Mouse (Mus musculus): ENCODE measurements at regions not wholly inside any gene's neighbourhood (a gene's known extent, or its start where the extent isn't known, plus 50 kb on each side); places are given as distances from the start of the nearest gene placed in this dataset.

DNA sequence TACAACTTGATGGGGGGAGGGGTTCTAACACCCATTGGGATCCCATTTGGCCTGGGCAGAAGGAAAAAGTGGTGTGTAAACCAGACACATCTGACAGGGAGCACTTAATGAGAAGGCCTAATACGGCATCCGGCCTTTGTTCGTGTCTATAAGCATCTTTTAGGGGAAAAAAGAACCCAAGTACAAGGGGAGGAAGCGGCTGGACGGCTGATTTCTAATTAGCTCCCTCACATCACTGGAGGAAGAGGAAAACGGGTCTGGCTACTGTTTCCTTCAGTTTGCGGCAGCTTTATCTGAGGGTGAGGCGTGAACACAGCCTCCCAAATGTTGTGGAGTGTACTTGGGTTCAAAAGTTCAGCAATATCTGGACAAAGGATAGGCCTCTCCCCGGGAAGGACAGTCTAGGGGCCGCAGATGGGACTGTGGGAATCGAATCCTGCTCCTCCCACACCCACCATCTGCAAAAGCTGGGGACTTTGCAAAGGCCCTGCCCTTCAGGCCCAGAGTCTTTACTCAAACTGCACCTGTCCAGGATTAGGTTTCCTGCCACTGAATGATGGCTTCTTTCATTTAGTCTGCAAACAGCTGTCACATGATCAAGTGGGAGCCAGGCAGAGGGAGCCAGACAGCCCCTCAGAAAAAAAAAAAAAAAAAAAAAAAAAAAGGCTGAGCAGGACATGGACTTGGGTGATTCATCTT, 235.2 kb downstream of the Sox4 start:
- Histone ChIP-seq H3K36me3 (ENCODE audit: control insufficient read depth in 1 of 2, insufficient read depth in 2 of 2, low read length in 2 of 2) (no peaks in the 10 kb centered on the region), H3K9me3 (replicated peaks; ENCODE audit: insufficient read depth, low read length) (no peaks in the 10 kb centered on the region), H3K9ac (ENCODE audit: control insufficient read depth, low read depth, low read length, poor library complexity, severe bottlenecking) (no peak overlapping the region), H3K4me3 (ENCODE audit: control insufficient read depth in 1 of 2, insufficient read depth in 1 of 2, low read depth in 2 of 2, low read length in 2 of 2) (no peak overlapping the region), H3K4me1 (ENCODE audit: control insufficient read depth in 1 of 2, insufficient read depth in 2 of 2, low read length in 2 of 2) (no peaks in the 10 kb centered on the region), H3K27ac (ENCODE audit: control insufficient read depth, low read depth, low read length) (no peak overlapping the region), H3K79me2 (ENCODE audit: control insufficient read depth, insufficient read depth, low read length, poor library complexity) (no peaks in the 10 kb centered on the region), H3K27me3 (ENCODE audit: control insufficient read depth in 1 of 2, insufficient read depth in 2 of 2, low read length in 2 of 2) (no peaks in the 10 kb centered on the region)
- DNase-seq (ENCODE audit: low read depth, low spot score): no peak
- TF ChIP-seq ZC3H11A (IDR thresholded peaks at IDR 0.05; ENCODE audit: low read depth, low read length) (no peak), SIN3A (IDR thresholded peaks at IDR 0.05; ENCODE audit: low read length) (no peak), ELF1 (IDR thresholded peaks at IDR 0.05; ENCODE audit: low read depth, low read length) (no peak), E2F4 (IDR thresholded peaks at IDR 0.05; ENCODE audit: borderline replicate concordance, low read depth, low read length) (no peak), TAL1 (IDR thresholded peaks at IDR 0.05; ENCODE audit: low read length) (no peak), RAD21 (IDR thresholded peaks at IDR 0.05; ENCODE audit: low read depth, low read length) (no peak), TCF12 (IDR thresholded peaks at IDR 0.05; ENCODE audit: low read depth, low read length) (no peak), CTCF (IDR thresholded peaks at IDR 0.05 in 2 of 3, conservative IDR thresholded peaks at IDR 0.05 in 1 of 3; ENCODE audit: control insufficient read depth in 1 of 3, insufficient read depth in 1 of 3, low read depth in 2 of 3, low read length in 3 of 3, poor library complexity in 1 of 3, severe bottlenecking in 1 of 3) (no peak), NRF1 (IDR thresholded peaks at IDR 0.05; ENCODE audit: insufficient read depth, low read depth, low read length, poor library complexity, severe bottlenecking) (no peak), USF1 (IDR thresholded peaks at IDR 0.05; ENCODE audit: low read depth, low read length) (no peak), CHD1 (IDR thresholded peaks at IDR 0.05; ENCODE audit: low read depth, low read length) (no peak), MAFK (IDR thresholded peaks at IDR 0.05; ENCODE audit: borderline replicate concordance, low read depth, low read length) (no peak), POLR2AphosphoS2 (IDR thresholded peaks at IDR 0.05; ENCODE audit: low read length) (no peak), ZMIZ1 (IDR thresholded peaks at IDR 0.05; ENCODE audit: low read depth, low read length) (no peak), MEF2A (IDR thresholded peaks at IDR 0.05; ENCODE audit: extremely low read depth, insufficient replicate concordance, low read depth, low read length, poor library complexity, severe bottlenecking) (no peak), EP300 (IDR thresholded peaks at IDR 0.05; ENCODE audit: low read depth in 1 of 2, low read length in 2 of 2) (no peak), POLR2A (IDR thresholded peaks at IDR 0.05; ENCODE audit: control insufficient read depth in 1 of 2, insufficient read depth in 1 of 2, low read depth in 1 of 2, low read length in 2 of 2, poor library complexity in 1 of 2) (no peak)

DNA sequence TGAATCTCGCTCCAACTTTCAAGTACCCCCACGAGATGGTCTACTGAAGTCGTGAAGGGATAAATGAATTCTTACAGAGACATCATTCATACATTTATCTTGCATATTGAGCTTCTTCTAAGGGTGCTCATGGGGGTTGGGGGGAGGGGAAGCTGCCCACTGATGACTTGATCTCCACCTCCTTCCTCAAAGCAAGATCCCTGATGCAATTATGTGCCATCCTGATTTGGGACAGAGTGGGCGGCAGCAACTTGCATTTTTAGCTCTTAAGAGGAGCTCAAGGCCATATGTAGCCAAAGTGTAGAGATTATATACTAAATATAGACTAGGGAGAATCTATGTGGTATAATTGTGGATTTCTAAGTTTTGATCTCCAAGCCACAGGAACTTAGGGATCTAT, 236.1 kb downstream of the Sox4 start:
- H3K79me2 ChIP-seq (ENCODE audit: control insufficient read depth, insufficient read depth, low read length, poor library complexity): no peaks in the 10 kb centered on the region
- no peak overlapping the region for H3K9ac ChIP-seq (ENCODE audit: control insufficient read depth, low read depth, low read length, poor library complexity, severe bottlenecking)
- no peaks in the 10 kb centered on the region for H3K27me3 ChIP-seq (ENCODE audit: control insufficient read depth in 1 of 2, insufficient read depth in 2 of 2, low read length in 2 of 2)
- TF ChIP-seq TCF12 (IDR thresholded peaks at IDR 0.05; ENCODE audit: low read depth, low read length): no peak
- no peak for TF ChIP-seq ZC3H11A (IDR thresholded peaks at IDR 0.05; ENCODE audit: low read depth, low read length)
- TF ChIP-seq ZNF384 (IDR thresholded peaks at IDR 0.05; ENCODE audit: low read depth, low read length): no peak
- TF ChIP-seq RCOR1 (IDR thresholded peaks at IDR 0.05; ENCODE audit: low read depth, low read length): no peak
- no peaks in the 10 kb centered on the region for H3K36me3 ChIP-seq (ENCODE audit: control insufficient read depth in 1 of 2, insufficient read depth in 2 of 2, low read length in 2 of 2)
- no peaks in the 10 kb centered on the region for H3K4me1 ChIP-seq (ENCODE audit: control insufficient read depth in 1 of 2, insufficient read depth in 2 of 2, low read length in 2 of 2)
- H3K4me3 ChIP-seq (ENCODE audit: control insufficient read depth in 1 of 2, insufficient read depth in 1 of 2, low read depth in 2 of 2, low read length in 2 of 2): no peak overlapping the region
- no peaks in the 10 kb centered on the region for H3K9me3 ChIP-seq (replicated peaks; ENCODE audit: insufficient read depth, low read length)
- DNase-seq (ENCODE audit: low read depth, low spot score): no peak
- H3K27ac ChIP-seq (ENCODE audit: control insufficient read depth, low read depth, low read length): no peak overlapping the region

Measured in MEL (cell line).